Mouse (Mus musculus) T-cell, adult 66 days (primary cell): Measurements from ENCODE around the gene Apoh. TPM values are rescaled to one million over a fixed set of nuclear protein-coding genes. Genes with fewer than 3 reads are reported as not detected.

Experiments used
- total RNA-seq, 2 experiments: library from RNA; stranded (reverse); gene quantifications; 3 replicates in 1 of 2; 4 replicates in 1 of 2; pipeline ENCODE4 v1.2.4; 2023

The Apoh gene
- total RNA-seq = not detected

DNA sequence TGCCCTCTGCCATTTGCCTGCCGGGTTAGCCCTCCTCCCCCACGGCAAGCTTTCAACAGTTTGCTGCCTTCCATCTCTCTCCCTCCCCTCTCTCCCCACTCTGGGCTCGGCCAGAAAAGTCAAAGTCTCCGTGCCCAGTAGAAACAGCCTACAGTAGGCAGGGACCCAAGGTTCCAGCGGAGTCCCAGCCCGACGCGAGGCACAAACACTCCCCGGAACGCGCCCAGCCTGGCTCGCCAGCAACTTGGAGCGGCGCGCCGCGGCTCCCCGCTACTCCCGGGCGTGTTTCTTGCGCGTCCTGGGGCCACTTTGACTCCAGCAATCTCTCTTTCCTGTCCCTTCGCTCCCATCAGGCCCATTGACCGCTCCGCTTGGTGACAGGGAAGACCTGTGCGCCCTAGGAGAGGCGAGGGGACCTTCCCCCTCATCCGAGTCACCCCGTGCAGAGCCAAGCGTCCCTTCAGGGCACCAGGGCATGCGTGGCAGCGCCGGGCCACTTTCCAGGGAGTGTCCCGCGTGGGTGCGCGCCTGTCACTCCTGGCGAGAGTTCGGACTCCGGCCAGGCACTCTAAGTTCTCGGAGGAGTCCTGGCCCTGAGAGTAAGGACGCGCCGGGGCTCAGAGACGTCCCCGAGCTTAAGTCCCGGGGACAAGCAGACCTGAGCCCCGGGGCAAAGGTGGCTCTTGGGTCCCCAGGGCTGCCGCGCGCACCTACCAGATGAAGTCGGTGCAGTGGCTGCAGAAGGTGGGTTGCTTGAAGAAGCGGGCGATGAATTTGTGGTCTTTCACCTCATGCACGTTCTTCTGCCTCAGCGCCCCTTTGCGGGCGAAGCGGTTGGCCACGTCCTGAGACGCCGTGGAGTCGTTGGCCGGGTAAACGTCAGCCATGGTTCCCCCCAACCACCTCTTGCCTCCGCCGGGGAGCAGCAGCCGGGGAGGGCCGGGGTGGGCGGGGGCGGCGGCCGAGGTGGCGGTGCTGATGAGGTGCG lies at the start of gene Apoh:
Gene Apoh (plus strand): TSS at position 574 of the 988 bp plus-strand sequence.

DNA sequence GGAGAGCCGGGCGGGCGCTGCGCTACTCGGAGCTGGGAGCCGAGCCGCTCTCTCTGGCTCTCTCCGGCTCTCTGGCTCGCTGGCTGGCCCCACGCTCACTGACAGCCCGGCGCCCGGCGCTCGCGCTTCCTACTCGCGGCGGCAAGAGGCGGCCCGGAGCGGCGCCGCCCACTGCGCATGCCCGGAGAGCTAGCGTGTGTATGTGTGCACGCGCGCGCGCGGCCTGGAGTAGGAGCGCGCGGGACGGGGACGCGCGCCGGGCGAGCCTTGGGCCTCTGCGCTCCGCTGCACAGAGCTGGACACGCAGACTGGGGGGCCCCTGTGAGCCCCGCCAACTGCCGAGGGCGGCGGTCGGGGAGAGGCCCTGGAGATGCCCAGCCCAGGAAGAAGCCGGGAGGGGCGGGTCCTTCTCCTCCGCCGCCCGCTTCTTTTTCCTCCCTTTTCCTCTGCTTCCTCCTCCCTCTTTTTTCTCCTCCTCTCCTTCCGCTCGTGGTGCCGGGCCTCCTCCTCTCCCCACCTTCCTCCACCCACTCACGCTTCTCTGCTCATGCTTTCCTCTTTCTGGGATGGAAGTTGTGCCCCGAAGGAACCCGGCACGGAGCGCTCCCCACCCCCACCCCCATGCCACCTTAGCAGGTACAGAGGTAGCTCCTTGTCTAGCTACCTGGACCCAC lies 772 bp downstream of the Apoh start, which contains the start of gene Prkca:
Gene Prkca (minus strand): TSS at position 140 of the 674 bp plus-strand sequence.

DNA sequence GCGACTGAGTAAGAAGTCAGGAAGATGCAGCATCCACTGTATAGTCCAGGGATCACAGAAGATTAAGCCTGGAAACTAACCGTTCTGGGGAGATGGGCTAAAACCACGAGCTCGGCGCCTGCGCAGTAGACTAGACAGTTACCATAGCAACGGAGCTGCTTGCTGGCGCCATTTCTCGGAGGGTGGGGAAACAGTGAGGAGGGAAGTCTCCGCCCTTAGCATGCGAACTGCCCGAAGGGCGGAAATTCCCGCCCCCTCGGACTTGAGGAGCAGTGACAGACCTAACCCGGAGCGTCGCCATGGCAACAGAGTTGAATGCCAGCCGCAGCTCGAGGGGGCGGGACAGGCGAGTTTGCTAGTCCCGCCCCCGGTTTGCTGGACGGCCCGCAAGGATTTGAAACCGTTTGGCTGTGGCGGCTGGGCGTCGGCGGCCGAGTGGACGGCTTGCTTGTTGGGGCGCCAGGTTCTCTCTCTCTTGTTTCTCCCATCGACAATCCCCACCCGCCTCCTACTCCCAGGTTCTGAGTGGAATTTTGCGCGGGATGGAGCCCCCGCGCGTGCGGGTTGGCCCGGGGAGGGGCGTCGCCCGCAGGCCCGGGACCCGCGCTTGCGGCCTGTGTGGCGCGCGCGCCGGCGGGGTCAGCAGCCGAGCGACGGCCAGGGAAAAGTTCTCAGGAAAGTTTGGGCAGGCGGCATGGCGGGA lies 81.9 kb downstream of the Apoh start, which contains the start of gene Cep112:
Gene Cep112 (plus strand): TSS at position 304 of the 703 bp plus-strand sequence.

Other genes starting within 250 kb of the Apoh start
- gene Prkca, start 574 bp downstream of the Apoh start, total RNA-seq = 10 to 100 TPM; 77.2 to 92.3 TPM
- gene Cep112, start 81.8 kb downstream of the Apoh start, total RNA-seq = 1 to 10 TPM in 1 of 2 experiments, under 1 TPM in 1; 0.79 to 1.0 TPM